Mouse (Mus musculus) stomach, embryonic 15.5 days (tissue): Measurements from ENCODE around the gene 2010005H15Rik. TPM values are rescaled to one million over a fixed set of nuclear protein-coding genes. Genes with fewer than 3 reads are reported as not detected.

Source experiments
- polyA plus RNA-seq: library from polyadenylated mRNA; unstranded; fragments of >200 nt; fragmentation: Nextera tagmentation; extraction: Ambion mirVana; gene quantifications from 2 replicates; pipeline ENCODE4 v1.2.1, GENCODE M21; 2015

Gene 2010005H15Rik
- polyA plus RNA-seq, 1 experiment from 2014 or later, result 11.6 TPM

Other genes with a start within 250 kb of the 2010005H15Rik start
- gene Kpna1, start 242.7 kb upstream of the 2010005H15Rik start, polyA plus RNA-seq, result 33.3 and 35.9 TPM in 2 replicates
- 8.5 and 9.1 TPM in 2 replicates for gene Wdr5b, start 180.3 kb upstream of the 2010005H15Rik start, polyA plus RNA-seq
- gene Fam162a, start 149.9 kb upstream of the 2010005H15Rik start, polyA plus RNA-seq, result 415 and 423 TPM in 2 replicates
- gene Ccdc58, start 149.8 kb upstream of the 2010005H15Rik start, polyA plus RNA-seq, result 99.7 and 101 TPM in 2 replicates
- 4.0 and 11.8 TPM in 2 replicates for gene Csta1, start 90.2 kb upstream of the 2010005H15Rik start, polyA plus RNA-seq
- gene Stfa2l1, start 64.7 kb upstream of the 2010005H15Rik start, polyA plus RNA-seq, result 13.8 and 17.6 TPM in 2 replicates
- gene Gm5483, start 37.3 kb upstream of the 2010005H15Rik start, polyA plus RNA-seq, result 38.5 and 45.8 TPM in 2 replicates
- gene Gm5416, start 11.1 kb upstream of the 2010005H15Rik start, polyA plus RNA-seq, result 2.4 and 2.6 TPM in 2 replicates
- 65.4 and 81.5 TPM in 2 replicates for gene Stfa1, start 55.5 kb downstream of the 2010005H15Rik start, polyA plus RNA-seq
- 0.78 and 0.81 TPM in 2 replicates for gene BC117090, start 112.9 kb downstream of the 2010005H15Rik start, polyA plus RNA-seq
- gene BC100530, start 146.3 kb downstream of the 2010005H15Rik start, polyA plus RNA-seq, result 56.2 and 74.4 TPM in 2 replicates
- 9.3 and 13.6 TPM in 2 replicates for gene Stfa2, start 187.0 kb downstream of the 2010005H15Rik start, polyA plus RNA-seq
- 17.2 and 23.5 TPM in 2 replicates for gene Stfa3, start 233.9 kb downstream of the 2010005H15Rik start, polyA plus RNA-seq